Mouse (Mus musculus) monocyte, adult 59 days (primary cell): ENCODE data around the gene Cd59a. TPM values are rescaled to one million over a fixed set of nuclear protein-coding genes. Genes with fewer than 3 reads are reported as not detected.

Experiments used
- total RNA-seq, 2 experiments: library from RNA; stranded (reverse); gene quantifications; one replicate each; pipeline ENCODE4 v1.2.4; 2023

The Cd59a gene
- under 1 TPM; 0.43 to 0.86 TPM for total RNA-seq

DNA sequence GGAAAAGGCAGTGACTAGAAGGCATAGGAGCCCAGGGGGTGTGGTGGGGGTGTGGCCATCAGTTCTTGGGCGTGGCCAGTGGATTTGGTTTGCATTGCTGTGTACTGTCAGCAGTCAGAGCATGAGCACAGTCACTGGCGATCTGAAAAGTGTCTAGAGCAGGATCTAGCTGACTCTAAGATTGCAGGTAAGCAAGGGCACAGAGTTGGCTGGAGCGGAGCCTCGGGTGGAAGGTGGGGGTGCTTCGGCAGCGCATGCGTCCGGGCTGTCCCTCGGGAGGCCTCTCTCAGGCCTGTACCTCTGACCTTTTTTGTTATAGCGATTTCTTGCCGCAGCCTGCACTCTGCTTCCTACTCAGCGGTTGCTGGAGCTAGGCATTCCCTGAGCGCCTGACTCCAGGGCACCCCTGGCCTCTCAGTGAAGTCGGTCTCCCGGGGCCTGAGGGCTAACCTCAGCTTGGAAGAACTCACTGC is at the start of gene Cd59a:
Gene Cd59a (plus strand): TSS at position 61 of the 473 bp plus-strand sequence.

DNA sequence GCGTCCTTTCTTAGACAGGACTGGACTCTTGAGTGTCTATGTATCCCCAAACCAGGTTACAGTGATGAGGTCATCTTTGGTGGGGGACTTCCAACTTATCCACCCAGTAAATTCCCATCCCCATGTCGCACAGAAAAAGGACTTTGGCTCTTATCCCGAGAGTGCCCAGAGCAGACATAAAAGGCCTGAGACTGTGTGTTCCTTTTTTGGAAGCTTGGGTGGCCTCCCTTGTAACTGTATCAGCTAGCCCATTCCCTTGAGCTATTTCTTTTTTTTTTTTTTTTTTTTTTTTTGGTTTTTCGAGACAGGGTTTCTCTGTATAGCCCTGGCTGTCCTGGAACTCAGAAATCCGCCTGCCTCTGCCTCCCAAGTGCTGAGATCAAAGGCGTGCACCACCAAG is 30.1 kb upstream of the Cd59a start, which contains the start of gene Gm10912:
Gene Gm10912 (plus strand): TSS at position 301 of the 400 bp plus-strand sequence.

DNA sequence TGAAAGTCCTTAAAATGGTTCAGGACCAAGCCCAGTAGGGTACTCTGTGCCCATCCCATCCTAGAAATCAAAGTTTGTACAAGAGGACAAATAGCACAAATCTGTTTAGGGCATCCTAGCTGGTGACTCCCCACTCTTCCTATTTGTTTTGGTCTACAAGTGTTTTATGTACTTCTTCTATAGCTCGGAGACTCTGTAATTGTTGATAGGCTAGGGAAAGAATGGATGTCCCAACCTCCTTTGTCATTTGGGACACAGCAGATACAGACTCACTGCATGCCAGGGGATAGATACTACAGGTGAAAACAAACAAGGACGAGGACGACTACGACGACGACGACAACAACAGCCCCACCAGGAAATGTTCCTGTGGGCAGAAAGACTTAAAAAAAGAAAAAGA is 27.2 kb upstream of the Cd59a start, which contains the start of gene Gm10799:
Gene Gm10799 (minus strand): TSS at position 101 of the 400 bp plus-strand sequence.

DNA sequence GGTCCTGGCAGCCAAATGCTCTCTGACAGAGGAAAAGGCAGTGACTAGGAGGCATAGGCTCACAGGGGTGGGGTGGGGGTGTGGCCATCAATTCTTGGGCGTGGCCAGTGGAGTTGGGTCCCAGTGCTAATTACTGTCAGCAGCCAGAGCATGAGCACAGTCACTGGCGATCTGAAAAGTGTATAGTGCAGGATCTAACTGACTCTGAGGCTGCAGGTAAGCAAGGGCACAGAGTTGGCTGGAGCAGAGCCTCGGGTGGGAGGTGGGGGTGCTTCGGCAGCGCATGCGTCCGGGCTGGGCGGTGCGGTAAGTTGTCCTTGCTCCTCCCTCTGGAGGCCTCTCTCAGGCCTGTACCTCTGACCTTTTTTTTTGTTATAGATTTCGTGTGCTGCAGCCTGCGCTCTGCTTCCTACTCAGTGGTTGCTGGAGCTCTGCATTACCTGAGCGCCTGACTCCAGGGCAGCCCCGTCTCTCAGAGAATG is 25.9 kb upstream of the Cd59a start, which contains the start of gene Cd59b:
Gene Cd59b (plus strand): TSS at position 146 of the 482 bp plus-strand sequence.

DNA sequence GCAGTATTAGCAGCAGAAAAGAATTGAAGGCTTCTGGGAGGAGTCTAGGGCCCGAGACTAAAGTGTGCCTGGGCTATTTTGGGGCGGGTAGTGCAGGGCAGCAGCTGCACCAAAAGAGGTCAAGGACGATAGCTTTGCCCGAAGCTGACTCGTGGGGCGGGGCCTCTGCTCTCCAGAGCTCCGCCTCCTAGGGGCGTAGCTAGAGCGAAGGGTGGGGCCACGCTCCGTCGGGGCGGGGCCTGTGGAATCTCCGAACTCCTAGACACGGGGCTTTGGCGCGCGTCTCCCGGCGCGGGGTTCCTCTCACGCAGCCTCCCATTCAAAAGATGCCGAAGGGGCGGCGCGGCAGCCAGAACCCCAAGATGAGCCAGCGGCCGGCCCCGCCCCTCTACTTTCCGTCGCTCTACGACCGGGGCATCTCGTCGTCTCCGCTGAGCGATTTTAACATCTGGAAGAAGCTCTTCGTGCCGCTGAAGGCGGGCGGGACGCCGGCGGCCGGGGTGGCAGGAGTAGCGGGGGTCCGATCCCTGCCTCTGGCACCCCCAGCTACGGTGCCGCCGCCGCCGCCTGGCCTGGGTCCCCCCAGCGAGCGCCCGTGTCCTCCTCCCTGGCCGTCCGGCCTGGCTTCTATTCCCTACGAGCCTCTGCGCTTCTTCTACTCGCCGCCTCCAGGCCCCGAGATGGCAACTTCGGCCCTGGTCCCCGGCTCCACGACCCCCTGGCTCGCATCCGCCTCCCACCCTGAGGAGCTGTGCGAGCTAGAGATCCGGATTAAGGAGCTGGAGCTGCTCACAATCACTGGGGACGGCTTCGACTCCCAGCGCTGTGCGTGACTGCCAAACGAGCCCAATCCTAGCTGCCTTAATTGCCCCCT is 27.1 kb downstream of the Cd59a start, which contains the start of gene A930018P22Rik:
Gene A930018P22Rik (plus strand): TSS at position 265 of the 874 bp plus-strand sequence.

Other genes starting within 250 kb of the Cd59a start
- gene Lmo2, start 137.8 kb upstream of the Cd59a start, total RNA-seq: 10 to 100 TPM; 60.8 to 66.9 TPM
- gene Fbxo3, start 68.1 kb upstream of the Cd59a start, total RNA-seq: 10 to 100 TPM; 26.5 to 26.7 TPM
- not detected for gene 4931422A03Rik, start 67.4 kb upstream of the Cd59a start, total RNA-seq
- not detected for gene Gm10912, start 30.0 kb upstream of the Cd59a start, total RNA-seq
- gene Gm10799, start 27.3 kb upstream of the Cd59a start, total RNA-seq: not detected
- gene Cd59b, start 26.0 kb upstream of the Cd59a start, total RNA-seq: not detected
- gene A930018P22Rik, start 27.0 kb downstream of the Cd59a start, total RNA-seq: not detected